Mouse (Mus musculus): ENCODE measurements around the gene Zfp771.

GRCm38 (mm10) chr7:127290142-127290541 is 46.1 kb downstream of the Zfp771 start:
- TF ChIP-seq CTCF (conservative IDR thresholded peaks at IDR 0.05; ENCODE audit: low read length) (no peak), POU5F1 (IDR thresholded peaks at IDR 0.05; ENCODE audit: borderline replicate concordance, low read length) (no peak)

Measured in E14TG2a.4 (cell line).